Mouse (Mus musculus) adrenal gland, postnatal 25 days (tissue): ENCODE data around the gene Clec2i. TPM values are rescaled to one million over a fixed set of nuclear protein-coding genes. Genes with fewer than 3 reads are reported as not detected.

Experiments used
- microRNA-seq, 2 experiments: library from miRNA; unstranded; fragments of <30 nt; microRNA quantifications; one replicate each; pipeline ENCODE4 v1.2.0; 2021
- total RNA-seq: library from RNA; stranded (reverse); gene quantifications from 2 replicates; pipeline ENCODE4 v1.2.3, GENCODE M21; 2021

The Clec2i gene
- total RNA-seq, 1 experiment from 2014 or later, result not detected

Small RNA genes lying within 50 kb of the gene (microRNA-seq; reads per million reads assigned to microRNA genes)
- 0 reads per million in 2 experiments for gene Gm27336

Other genes with a start within 250 kb of the Clec2i start
- 0.97 and 1.00 TPM in 2 replicates for gene Clec2h, start 225.2 kb upstream of the Clec2i start, total RNA-seq
- gene Klrb1, start 164.5 kb upstream of the Clec2i start, total RNA-seq, result not detected in 2 replicates
- gene Klrb1c, start 98.4 kb upstream of the Clec2i start, total RNA-seq, result not detected in 2 replicates
- gene Gm44511, start 61.3 kb upstream of the Clec2i start, total RNA-seq, result not detected in 2 replicates
- not detected in 2 replicates for gene Klrb1b, start 61.3 kb upstream of the Clec2i start, total RNA-seq
- 0.18 TPM in 1 of 2 replicates, not detected in the other for gene BC035044, start 3.5 kb downstream of the Clec2i start, total RNA-seq
- gene Clec2g, start 46.8 kb downstream of the Clec2i start, total RNA-seq, result 2.0 TPM in 1 of 2 replicates, not detected in the other
- not detected in 2 replicates for gene Klrb1f, start 158.3 kb downstream of the Clec2i start, total RNA-seq
- gene Clec2e, start 213.3 kb downstream of the Clec2i start, total RNA-seq, result not detected in 2 replicates